Mouse (Mus musculus): ENCODE results near the gene Vmn2r103.

The Vmn2r103 gene

GRCm38 (mm10) chr17:19773063-19773462 lies at the start of gene Vmn2r103:
TSS of gene Vmn2r103 (plus strand) at chr17:19773363.
- TF ChIP-seq GATA4 (IDR thresholded peaks at IDR 0.05; ENCODE audit: insufficient replicate concordance, low read length): no peak

- TF ChIP-seq GATA4 (IDR thresholded peaks at IDR 0.05; ENCODE audit: insufficient replicate concordance, low read length): no peak
Observed at GRCm38 (mm10) chr17:19778994-19779393, 5.8 kb downstream of the Vmn2r103 start.

GRCm38 (mm10) chr17:19789248-19789647 lies 16.1 kb downstream of the Vmn2r103 start:
- no peak for TF ChIP-seq GATA4 (IDR thresholded peaks at IDR 0.05; ENCODE audit: insufficient replicate concordance, low read length)

Measured in liver, adult (tissue).